Mouse (Mus musculus): ENCODE data around the gene Anks1b. TPM values are rescaled to one million over a fixed set of nuclear protein-coding genes. Genes with fewer than 3 reads are reported as not detected.
"Not testable (repeated sequence)": the region's sequence is repeated elsewhere in the genome, so short reads cannot be mapped to it uniquely, and the experiment has no call there.

Anks1b gene
- total RNA-seq, 2 experiments from 2014 or later, result 0.29 to 0.78 TPM

DNA sequence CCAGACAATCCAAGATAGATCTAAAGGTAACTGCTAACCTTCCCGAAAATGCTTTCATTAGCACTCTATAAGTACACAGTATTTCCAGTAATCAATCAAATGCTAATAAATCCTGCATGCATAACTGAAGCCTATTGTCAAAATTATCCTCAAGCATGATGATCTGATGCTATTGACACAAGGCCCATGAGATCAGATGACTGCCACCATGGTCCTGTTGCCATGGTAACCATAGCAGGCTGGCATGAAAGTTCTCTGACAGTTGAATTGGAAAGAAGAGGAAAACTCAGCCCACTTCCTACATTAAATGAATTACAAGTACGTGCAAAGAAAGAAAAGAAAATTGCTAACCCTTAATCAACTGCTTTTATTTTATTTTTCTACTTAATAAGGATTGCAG lies 741.9 kb downstream of the Anks1b start:
- DNase-seq, result no peak
- intact Hi-C loops (cut with DNase I; ENCODE audit: low total_unique reads), result no loop called here

DNA sequence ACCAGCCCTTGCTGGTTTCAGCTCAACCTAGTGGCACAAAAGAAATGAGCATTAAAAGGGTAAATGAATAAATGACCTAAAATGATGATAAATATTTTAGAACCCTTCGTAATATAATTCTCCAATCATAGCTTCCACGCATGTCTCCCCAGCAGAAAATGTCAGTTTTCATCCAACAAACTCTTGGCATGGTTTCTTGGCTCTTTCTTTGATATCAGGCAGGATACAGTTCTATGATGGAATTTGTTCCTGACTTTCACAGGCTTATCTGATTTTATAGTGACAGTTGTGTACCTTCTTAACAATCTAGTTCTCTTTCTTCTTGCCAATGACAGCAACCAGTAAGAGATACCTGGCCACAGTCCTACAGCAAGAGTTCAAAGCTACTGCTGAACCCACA lies 743.3 kb downstream of the Anks1b start:
- intact Hi-C loops (cut with DNase I; ENCODE audit: low total_unique reads), result no loop called here
- DNase-seq, result no peak

DNA sequence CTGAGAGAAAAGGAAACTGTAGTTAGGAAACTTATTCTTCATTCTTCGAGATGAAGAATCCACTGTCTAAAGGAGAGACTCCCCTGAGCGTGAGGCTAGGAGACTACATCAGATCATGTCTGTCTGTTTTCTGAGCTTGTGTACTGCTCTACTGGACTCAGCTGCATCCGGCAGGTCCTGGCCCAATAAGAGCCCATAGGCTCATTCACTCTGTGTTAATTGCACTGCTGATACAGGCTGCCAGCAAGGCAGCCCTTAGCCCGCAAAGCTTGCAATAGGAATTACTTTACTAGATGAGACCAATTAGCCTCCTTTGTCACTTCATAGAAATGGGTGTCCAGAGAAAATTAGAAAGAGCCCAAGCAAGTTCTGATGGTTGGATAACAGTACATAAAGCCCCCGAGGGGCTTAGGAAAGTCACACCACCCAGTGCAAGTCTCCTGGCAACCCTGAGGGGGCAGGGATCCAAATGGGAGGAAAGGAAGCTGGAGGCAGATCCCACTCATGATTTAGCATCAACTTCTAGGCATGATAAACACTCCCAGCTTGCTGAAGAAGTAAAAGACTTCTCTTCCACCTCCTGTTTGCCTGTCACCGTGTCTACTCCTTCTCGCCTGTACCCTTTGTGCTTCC lies 744.5 kb downstream of the Anks1b start:
- intact Hi-C loops (cut with DNase I; ENCODE audit: low total_unique reads), result no loop called here
- no peak for DNase-seq

DNA sequence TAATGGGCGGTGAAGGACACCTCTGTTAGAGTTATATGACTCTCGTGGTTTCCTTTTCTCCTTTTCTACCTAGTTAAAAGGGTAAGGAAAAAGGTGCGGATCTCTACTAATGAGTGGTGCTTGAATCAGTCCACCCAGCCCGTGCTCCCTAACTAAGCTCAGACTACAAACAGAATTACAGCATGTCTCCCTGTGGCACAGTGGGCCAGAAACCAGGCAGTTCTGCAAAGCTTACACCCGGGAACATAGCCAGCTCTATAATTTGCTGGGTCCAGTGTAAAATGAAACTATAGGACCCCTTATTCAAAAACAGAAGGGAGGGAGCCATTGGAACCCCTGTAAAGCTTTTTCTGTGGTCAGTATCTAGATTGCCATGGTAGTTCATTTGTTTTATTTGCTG lies 754.2 kb downstream of the Anks1b start:
- intact Hi-C loops (cut with DNase I; ENCODE audit: low total_unique reads), result no loop called here
- DNase-seq, result no peak

DNA sequence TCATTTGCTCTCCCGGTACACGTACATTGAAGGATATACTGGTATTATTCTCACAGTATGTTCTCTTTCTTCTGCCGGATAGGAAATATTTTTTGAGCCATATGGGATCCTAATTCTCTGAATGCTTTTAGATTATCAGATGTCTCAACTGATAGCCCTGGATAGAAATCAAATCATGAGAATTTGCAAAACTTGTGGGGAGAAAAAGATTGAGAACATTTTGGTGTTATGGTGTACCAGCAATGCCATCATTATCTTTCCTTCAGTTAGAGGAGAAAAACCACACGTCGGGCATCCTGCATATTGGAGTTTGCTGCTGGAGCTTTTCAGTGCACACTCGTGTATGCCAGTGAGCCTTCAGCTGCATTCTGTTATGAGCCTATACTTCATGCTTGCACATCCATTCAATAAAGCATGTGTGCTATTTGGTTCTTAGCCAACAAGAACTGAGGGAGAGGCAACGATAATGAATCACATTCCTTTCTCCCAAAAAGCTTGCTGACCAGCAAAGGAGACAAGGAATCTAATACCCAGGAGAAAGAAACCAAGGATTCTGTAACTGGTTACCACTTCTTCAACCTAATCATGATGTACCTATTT lies 756.9 kb downstream of the Anks1b start:
- DNase-seq, result no peak
- intact Hi-C loops (cut with DNase I; ENCODE audit: low total_unique reads), result no loop called here

DNA sequence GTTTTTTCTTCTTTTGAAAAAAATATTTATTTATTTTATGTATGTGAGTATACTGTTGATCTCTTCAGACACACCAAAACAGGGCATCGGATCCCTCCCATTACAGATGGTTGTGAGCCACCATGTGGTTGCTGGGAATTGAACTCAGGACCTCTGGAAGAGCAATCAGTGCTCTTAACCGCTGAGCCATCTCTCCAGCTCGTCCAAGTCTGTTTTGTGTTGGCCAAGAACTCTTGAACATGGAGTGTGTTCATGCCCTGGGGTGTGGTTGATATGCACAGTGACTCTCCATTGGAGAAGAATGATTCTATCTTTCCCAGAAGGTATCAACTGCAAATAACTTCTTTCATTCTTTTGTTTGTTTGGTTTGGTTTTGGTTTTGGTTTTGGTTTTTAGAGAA lies 757.5 kb downstream of the Anks1b start:
- intact Hi-C loops (cut with DNase I; ENCODE audit: low total_unique reads), result not testable (repeated sequence)

DNA sequence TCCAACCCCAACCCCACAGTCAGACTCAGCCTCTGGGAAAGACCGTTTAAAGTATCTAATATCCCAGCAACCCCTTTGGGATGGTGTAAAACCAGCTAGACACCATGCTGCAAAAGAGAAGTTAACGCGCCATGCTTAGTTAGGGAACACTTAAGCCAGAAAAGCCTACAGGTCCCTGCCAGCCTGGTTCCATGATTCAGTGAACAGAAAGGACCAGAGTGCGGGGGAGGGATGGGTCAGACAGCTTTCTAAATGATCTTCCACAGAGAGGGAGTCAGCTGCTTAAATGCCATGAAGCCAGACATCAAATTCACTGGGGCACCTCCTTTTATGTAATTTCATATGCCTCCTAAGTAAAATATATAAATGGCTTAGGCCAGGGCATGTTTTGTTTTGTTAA lies 764.0 kb downstream of the Anks1b start:
- DNase-seq, result no peak
- intact Hi-C loops (cut with DNase I; ENCODE audit: low total_unique reads), result no loop called here

More for the DNA sequence above, 757.5 kb downstream of the Anks1b start:
- DNase-seq, result not testable (repeated sequence)

DNA sequence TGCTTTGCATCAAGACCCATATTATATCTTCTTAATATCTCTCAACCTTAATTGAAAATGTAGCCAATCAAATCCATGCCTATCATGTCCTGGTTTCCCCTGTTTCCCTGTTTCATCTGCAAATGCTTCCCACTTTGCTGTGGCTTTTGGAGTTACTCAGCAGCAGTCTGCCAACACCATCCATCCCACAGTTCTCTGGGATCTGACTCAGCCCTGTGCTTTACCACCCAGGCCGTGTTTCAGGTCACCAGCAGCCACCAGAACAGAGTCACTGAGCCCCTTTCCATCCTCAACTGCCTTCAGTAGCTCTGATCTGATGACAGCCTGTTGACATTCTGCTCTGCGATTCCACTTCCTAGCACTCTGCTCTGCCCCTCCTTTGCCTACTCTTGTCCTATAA lies 776.4 kb downstream of the Anks1b start:
- no peak for DNase-seq
- intact Hi-C loops (cut with DNase I; ENCODE audit: low total_unique reads), result no loop called here

DNA sequence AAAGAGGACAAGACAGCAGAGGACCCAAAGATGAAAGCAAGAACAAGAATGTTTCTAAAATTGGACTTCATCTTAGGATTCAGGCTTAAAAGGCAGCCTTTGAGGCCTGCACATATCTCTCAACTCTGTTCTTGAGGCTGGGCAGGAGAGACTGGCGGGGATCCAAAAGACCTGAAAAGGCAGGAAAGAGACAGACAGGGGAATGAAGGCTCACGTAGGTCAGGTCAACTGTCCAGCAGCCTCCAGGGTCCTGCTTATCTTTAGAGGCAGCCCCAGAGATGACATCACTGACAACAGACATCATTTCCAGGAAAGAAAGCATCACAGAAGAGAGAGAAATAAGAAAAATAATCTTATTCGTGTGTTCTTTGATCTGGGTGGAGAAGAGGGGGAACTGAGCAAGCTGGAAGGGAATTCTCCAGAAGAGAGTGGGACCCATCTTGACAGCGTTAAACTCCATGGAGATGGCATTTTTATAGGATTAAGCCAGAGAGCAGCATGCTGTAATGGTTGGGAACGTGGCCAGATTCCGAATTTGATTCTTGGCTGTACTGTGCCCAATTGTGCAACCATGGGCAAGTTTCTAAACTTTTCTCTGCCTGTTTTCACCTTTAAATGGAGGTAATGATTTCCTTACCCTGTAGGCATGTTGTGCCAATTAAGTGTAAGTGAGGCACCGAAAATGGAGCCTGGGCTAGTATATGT lies 784.3 kb downstream of the Anks1b start:
- intact Hi-C loops (cut with DNase I; ENCODE audit: low total_unique reads), result no loop called here
- DNase-seq, result peak; percentile 23

DNA sequence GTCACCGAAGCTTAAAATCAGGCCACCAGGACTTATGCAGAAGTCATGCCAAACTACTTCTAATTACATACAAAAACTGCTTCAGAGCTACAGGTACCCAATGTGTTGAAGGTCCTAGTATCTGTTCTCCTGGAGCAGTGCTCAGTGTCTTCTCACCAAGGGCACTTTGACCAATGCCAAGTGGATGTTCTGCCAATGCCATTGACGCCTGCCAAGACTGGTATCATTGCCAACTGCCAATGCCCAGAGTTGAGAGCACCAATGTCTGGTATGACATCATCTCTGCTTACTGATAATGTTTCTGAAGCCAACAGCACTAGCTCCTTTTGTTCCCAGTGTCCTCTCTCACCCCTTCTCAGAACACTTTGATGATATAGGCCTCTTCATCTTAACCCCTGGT lies 793.4 kb downstream of the Anks1b start:
- intact Hi-C loops (cut with DNase I; ENCODE audit: low total_unique reads), result no loop called here

DNA sequence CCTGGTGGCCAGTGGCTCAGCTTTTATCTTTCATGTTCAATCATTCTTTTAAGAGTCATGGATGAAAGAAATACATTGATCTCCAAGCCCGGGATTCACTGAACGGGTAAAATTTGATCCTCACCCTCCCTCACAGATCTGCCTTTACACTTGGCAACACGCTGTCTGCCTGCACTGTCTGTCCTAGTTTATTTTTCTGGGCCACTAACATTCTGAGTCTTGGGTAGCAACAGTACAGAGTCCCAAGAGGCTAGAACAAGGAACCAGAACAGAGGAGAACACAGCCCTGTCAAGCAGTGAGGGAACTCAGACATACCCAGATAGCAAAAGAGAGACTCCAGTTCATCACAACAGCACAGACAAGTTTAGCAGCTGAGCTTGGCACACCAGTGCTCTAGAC lies 797.0 kb downstream of the Anks1b start:
- intact Hi-C loops (cut with DNase I; ENCODE audit: low total_unique reads), result no loop called here
- DNase-seq, result no peak

More for the DNA sequence above, 793.4 kb downstream of the Anks1b start:
- peak; percentile 30 for DNase-seq

DNA sequence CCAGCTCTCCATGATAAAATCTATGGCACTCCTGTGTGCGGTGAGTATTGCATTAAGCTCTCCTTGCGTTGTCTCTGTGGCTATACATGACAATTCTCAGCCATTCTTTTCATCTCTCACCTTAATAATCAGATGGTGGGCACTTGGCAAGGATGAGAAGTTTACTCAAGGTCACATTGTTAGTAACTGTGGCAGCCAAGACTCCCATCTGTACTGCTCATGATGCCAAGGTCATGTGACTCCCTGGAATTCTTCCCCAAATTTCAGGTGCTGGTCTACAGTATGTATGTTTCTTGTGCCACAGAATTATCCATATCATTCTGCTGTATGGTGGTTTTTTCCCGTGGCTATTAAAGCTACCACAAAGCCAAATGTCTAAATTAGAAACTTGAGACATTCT lies 798.8 kb downstream of the Anks1b start:
- intact Hi-C loops (cut with DNase I; ENCODE audit: low total_unique reads), result no loop called here
- DNase-seq, result no peak

DNA sequence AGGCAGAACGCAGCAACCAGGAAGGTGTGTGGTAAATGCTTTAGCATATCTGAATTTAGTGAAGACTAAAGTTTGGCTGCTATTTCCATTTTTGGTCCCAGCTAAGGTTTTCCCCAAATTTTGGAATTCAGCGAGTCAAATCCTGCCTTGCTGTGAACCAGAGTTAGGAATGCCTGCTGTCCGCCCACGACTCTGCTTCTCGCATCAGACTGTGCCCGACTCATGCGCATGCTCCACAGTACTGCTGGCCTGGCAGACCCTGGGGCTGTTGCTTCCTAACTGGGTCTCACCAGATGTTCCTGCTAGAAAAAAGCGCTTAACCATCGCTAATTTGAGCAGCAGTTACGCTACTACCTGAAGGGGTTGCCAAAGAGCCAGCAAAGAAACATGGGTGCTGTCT lies 801.1 kb downstream of the Anks1b start:
- intact Hi-C loops (cut with DNase I; ENCODE audit: low total_unique reads), result no loop called here
- DNase-seq, result peak; percentile 23

DNA sequence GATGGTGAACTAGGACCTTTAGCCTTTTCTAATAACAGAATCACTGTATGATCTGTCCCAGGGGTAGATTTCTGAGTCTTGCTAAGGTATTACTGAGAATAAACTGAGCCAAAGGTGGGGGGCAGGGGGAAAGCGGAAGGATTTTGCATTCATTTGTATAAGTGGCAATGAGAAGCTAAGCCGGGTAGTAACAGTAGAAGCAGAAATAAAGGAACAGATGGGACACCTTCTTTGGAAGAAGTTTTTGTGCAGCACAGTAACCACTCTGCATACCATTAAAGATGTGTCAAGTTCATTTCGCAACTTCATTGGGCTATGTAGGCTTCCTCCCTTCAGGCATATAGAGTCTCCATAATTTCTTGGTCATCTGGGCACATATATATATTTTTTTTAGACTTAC lies 804.1 kb downstream of the Anks1b start:
- intact Hi-C loops (cut with DNase I; ENCODE audit: low total_unique reads), result no loop called here
- no peak for DNase-seq

DNA sequence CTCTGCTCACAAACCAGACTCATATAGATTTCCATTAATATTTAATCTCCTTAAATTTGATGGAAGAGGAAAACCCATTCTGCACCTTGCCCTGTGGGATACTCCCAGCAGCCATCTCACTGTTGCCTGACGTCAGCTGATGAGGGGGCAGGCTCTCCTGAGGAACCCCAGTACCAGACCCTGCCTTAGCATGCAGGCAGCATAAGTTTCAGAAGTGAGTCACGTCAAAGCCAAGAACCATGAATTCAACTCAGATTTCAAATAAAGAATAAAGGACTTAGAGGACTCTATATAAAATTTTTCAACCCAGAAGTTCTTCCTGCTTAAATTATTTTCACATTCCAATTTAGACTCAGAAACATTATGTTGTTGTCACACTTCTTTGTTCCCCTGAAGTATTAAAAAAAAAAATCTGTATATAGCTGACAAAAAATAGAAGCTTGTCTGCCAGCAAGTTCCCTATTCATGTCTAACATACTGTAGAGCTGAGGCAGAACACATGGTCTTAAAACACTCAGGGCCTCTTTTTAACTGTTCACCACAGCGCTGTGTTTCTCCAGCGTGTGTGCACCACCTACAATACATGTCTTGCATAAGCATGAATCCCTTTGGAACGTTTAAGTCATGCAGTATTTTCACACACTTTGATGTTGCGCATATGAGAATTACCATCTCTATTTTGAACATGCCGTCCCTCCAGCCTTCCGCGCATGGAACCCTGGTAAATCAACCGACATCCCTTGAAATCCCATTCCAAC lies 806.6 kb downstream of the Anks1b start:
- DNase-seq, result no peak
- intact Hi-C loops (cut with DNase I; ENCODE audit: low total_unique reads), result loop anchor here (10.0 kb wide), 1 partner anchor 305 kb away; no protein-coding TSS in a partner anchor

DNA sequence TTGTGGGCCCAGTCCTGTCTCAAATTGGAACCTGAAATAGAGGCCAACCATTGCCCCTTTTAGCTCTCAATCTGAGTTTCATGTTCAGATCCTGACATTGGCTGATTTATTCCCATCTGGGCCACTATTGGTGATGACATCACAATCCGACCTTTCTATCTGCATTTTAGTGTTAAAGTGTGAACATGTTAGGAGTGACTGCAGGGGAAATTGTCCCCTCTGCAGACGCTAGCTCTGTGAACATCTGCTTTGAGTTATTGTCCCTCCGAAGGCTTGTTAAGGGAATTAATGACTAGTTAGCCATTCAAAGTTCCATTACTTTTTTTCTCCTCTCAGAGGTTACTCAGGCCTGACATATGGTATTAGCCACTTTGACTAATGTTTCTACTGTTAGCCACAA lies 810.5 kb downstream of the Anks1b start:
- intact Hi-C loops (cut with DNase I; ENCODE audit: low total_unique reads), result loop anchor here (10.0 kb wide), 1 partner anchor 309 kb away; no protein-coding TSS in a partner anchor

DNA sequence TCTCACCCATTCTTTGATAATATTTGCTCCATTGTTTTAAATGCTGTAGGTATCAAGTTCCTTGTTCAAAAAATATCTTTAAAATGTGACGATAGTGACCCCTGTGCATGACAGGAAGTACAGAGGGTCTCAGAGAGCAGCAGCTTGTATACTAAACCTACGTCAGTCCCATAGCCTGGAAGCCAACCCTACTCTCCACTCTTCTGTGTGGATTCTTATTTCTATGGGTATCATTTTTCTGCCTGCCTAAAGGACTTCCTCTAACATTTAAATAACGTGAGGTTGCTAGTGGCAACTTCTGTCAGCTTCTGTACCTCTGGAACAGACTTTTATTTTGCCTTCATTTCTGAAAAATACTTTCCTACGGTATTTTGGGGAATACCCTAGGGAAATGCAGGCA lies 812.1 kb downstream of the Anks1b start:
- intact Hi-C loops (cut with DNase I; ENCODE audit: low total_unique reads), result loop anchor here (10.0 kb wide), 1 partner anchor 311 kb away; no protein-coding TSS in a partner anchor
- DNase-seq, result no peak

More for the DNA sequence above, 810.5 kb downstream of the Anks1b start:
- no peak for DNase-seq

DNA sequence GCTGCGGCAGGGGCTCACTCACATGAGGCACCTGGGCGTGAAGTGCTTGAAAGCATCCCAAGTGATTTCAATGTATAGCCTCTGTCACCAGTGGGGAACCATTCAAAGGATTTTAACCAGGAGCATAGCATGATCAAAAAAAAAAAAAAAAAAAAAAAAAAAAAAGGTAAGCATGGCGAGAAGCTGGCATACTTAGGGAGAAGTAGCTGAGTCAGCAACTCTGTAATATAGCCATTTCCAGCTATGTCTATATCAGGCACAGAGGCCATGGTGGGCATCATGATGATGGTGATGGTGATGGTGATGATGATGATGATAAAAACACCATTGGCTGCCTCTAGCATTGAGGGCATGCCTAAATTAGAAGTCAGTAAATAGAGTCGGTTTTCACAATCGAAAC lies 814.8 kb downstream of the Anks1b start:
- no peak for DNase-seq
- intact Hi-C loops (cut with DNase I; ENCODE audit: low total_unique reads), result loop anchor here (10.0 kb wide), 1 partner anchor 313 kb away; no protein-coding TSS in a partner anchor

DNA sequence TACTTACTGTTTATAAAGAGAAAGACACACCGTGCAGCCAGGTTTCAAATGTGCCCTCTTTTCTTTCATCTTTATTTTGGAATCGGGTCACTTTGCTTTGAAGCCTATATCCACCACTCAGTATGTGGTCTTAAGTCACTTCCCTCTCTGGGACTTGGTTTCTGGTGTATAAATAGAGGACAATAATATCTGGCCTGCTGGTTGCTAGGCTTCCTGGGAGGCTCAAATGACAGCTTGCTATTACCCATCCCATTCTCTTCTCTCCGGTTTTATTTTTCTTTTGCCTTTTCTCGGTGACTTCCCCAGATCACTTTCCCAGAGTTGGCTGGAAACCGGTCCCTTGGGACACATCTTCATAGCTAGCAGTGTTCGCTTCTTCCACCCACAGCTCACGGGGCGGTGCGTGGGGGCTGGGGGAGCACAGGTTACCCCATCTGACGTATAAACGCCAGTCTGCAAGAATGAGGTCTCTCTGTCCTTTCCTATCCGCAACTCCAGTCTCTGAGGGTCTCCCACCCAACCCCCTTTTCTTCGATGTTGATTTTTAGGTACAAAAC lies 815.5 kb downstream of the Anks1b start:
- intact Hi-C loops (cut with DNase I; ENCODE audit: low total_unique reads), result loop anchor here (10.0 kb wide), 1 partner anchor 314 kb away; no protein-coding TSS in a partner anchor
- peak; percentile 8 for DNase-seq
